Mouse (Mus musculus) liver, embryonic 13.5 days (tissue): ENCODE measurements around the gene Gfi1b. TPM values are rescaled to one million over a fixed set of nuclear protein-coding genes. Genes with fewer than 3 reads are reported as not detected.

Experiments used
- ATAC-seq: fragments of 200-750 bp; cut with Nextera tagmentation; 2 replicates; pipeline ENCODE4 v1.8.0; 2017; ENCODE audit warnings: low read depth, mild to moderate bottlenecking, moderate number of reproducible peaks, moderate library complexity
- DNase-seq: peaks from one replicate; pipeline ENCODE4 v3.0.0; 2022
- H3K27ac ChIP-seq: fragments of 300-500 bp; sonication (generic); 2 replicates; pipeline ENCODE4 v1.5.1; 2015; ENCODE audit warnings: moderate library complexity, mild to moderate bottlenecking, inconsistent platforms
- H3K27me3 ChIP-seq: fragments of 300-500 bp; sonication (generic); 2 replicates; pipeline ENCODE4 v1.6.1; 2015; ENCODE audit warnings: mild to moderate bottlenecking, inconsistent platforms
- H3K36me3 ChIP-seq: fragments of 300-500 bp; sonication (generic); 2 replicates; pipeline ENCODE4 v1.6.1; 2015; ENCODE audit warnings: mild to moderate bottlenecking, inconsistent platforms
- H3K4me1 ChIP-seq: fragments of 300-500 bp; sonication (generic); replicated peaks from 2 replicates; pipeline ENCODE4 v1.6.1; 2015; ENCODE audit warnings: inconsistent platforms
- H3K4me2 ChIP-seq: fragments of 300-500 bp; sonication (generic); 2 replicates; pipeline ENCODE4 v1.6.1; 2015; ENCODE audit warnings: inconsistent platforms, mild to moderate bottlenecking, moderate library complexity
- H3K4me3 ChIP-seq: fragments of 300-500 bp; sonication (generic); replicated peaks from 2 replicates; pipeline ENCODE4 v1.5.1; 2015; ENCODE audit warnings: mild to moderate bottlenecking, inconsistent platforms
- H3K9ac ChIP-seq: fragments of 300-500 bp; sonication (generic); 2 replicates; pipeline ENCODE4 v1.6.1; 2015; ENCODE audit warnings: mild to moderate bottlenecking, inconsistent platforms
- H3K9me3 ChIP-seq: fragments of 300-500 bp; sonication (generic); replicated peaks from 2 replicates; pipeline ENCODE4 v1.6.1; 2016; ENCODE audit warnings: inconsistent platforms
- WGBS: fragments of 180-500 bp; shearing (Covaris S2); methylation state at CpG from one replicate; pipeline ENCODE4 v1.1.7; 2015; ENCODE audit not compliant: insufficient replicate concordance; 5-methylcytosine and 5-hydroxymethylcytosine counted together
- polyA plus RNA-seq: library from polyadenylated mRNA; unstranded; fragments of >200 nt; fragmentation: Nextera tagmentation; extraction: Ambion mirVana; gene quantifications from 2 replicates; pipeline ENCODE4 v1.2.1, GENCODE M21; 2015

Gene Gfi1b
- polyA plus RNA-seq, 1 experiment from 2014 or later, result 99.2 TPM

- H3K9me3 ChIP-seq, result no peaks in the 10 kb centered on the region
- WGBS, result 15% methylated on average over 12 of the region's 12 CpGs
These were observed 22.9 kb downstream of the Gfi1b start for GRCm38 (mm10) chr2:28598692-28599568.

GRCm38 (mm10) chr2:28597733-28598547 lies 23.8 kb downstream of the Gfi1b start:
- no peaks in the 10 kb centered on the region for H3K27me3 ChIP-seq
- H3K27ac ChIP-seq, result peak overlapping the region; percentile 97
- peaks cover 98% of the 10 kb centered on the region for H3K4me1 ChIP-seq
- ATAC-seq (peak; percentile 79), DNase-seq (peak; percentile 89)
- H3K36me3 ChIP-seq, result no peaks in the 10 kb centered on the region
- H3K9me3 ChIP-seq, result no peaks in the 10 kb centered on the region
- peak overlapping the region; percentile 76 for H3K9ac ChIP-seq
- peak overlapping the region; percentile 64 for H3K4me2 ChIP-seq
- peak overlapping the region; percentile 29 for H3K4me3 ChIP-seq
- 16% methylated on average over 7 of the region's 7 CpGs for WGBS

More at GRCm38 (mm10) chr2:28598692-28599568, 22.9 kb downstream of the Gfi1b start:
- Histone ChIP-seq H3K27me3 (no peaks in the 10 kb centered on the region), H3K36me3 (no peaks in the 10 kb centered on the region), H3K4me2 (peak overlapping the region; percentile 64), H3K27ac (peak overlapping the region; percentile 97), H3K4me1 (peaks cover 97% of the 10 kb centered on the region), H3K9ac (peak overlapping the region; percentile 76), H3K4me3 (peak overlapping the region; percentile 29; the same call in 1 of the 2 replicates)
- ATAC-seq, result no peak
- peak; percentile 43 for DNase-seq

GRCm38 (mm10) chr2:28596998-28597397 lies 24.8 kb downstream of the Gfi1b start:
- peaks cover 93% of the 10 kb centered on the region for H3K4me1 ChIP-seq

GRCm38 (mm10) chr2:28596021-28596420 lies 25.8 kb downstream of the Gfi1b start:
- DNase-seq, result peak; percentile 50
- Histone ChIP-seq H3K4me2 (peak overlapping the region; percentile 5), H3K4me3 (no peak overlapping the region), H3K4me1 (peaks cover 85% of the 10 kb centered on the region), H3K36me3 (no peaks in the 10 kb centered on the region), H3K9ac (peak overlapping the region; percentile 49; the same call in 1 of the 2 replicates), H3K27me3 (0 out of 2 replicates have a peak, but pooled peaks cover 5% of the 10 kb centered on the region), H3K27ac (peak overlapping the region; percentile 97), H3K9me3 (no peaks in the 10 kb centered on the region)
- ATAC-seq, result peak; percentile 42
- WGBS, result 19% methylated on average over 7 of the region's 7 CpGs

More at GRCm38 (mm10) chr2:28596998-28597397, 24.8 kb downstream of the Gfi1b start:
- 68% methylated on average over 7 of the region's 7 CpGs for WGBS
- peak overlapping the region; percentile 64 for H3K4me2 ChIP-seq
- no peaks in the 10 kb centered on the region for H3K9me3 ChIP-seq
- H3K27ac ChIP-seq, result peak overlapping the region; percentile 97
- H3K36me3 ChIP-seq, result no peaks in the 10 kb centered on the region
- H3K4me3 ChIP-seq, result no peak overlapping the region
- peak; percentile 72 for DNase-seq
- 0 out of 2 replicates have a peak, but pooled peaks cover 3% of the 10 kb centered on the region for H3K27me3 ChIP-seq
- peak overlapping the region; percentile 76 for H3K9ac ChIP-seq
- ATAC-seq, result no peak

- H3K36me3 ChIP-seq, result no peaks in the 10 kb centered on the region
- H3K9me3 ChIP-seq, result no peaks in the 10 kb centered on the region
- no peak overlapping the region for H3K27ac ChIP-seq
- H3K27me3 ChIP-seq, result 0 out of 2 replicates have a peak, but pooled peaks cover 5% of the 10 kb centered on the region
- peaks cover 54% of the 10 kb centered on the region for H3K4me1 ChIP-seq
- peak overlapping the region; percentile 47 for H3K4me2 ChIP-seq
- H3K4me3 ChIP-seq, result 0 out of 2 replicates have a peak overlapping the region, but pooled peaks have one; percentile 5
- peak overlapping the region; percentile 46 for H3K9ac ChIP-seq
- peak; percentile 70 for DNase-seq
- WGBS, result 6% methylated on average over 15 of the region's 15 CpGs
- ATAC-seq, result no peak
These were observed 29.0 kb downstream of the Gfi1b start for GRCm38 (mm10) chr2:28592809-28593208.

- WGBS, result 28% methylated on average over 2 of the region's 2 CpGs
These were observed 30.3 kb downstream of the Gfi1b start for GRCm38 (mm10) chr2:28591479-28591878.

GRCm38 (mm10) chr2:28588574-28588973 lies 33.2 kb downstream of the Gfi1b start:
- 26% methylated on average over 1 of the region's 1 CpGs for WGBS
- DNase-seq, result no peak

More at GRCm38 (mm10) chr2:28591479-28591878, 30.3 kb downstream of the Gfi1b start:
- Histone ChIP-seq H3K9ac (no peak overlapping the region), H3K4me2 (no peak overlapping the region), H3K27ac (no peak overlapping the region), H3K36me3 (no peaks in the 10 kb centered on the region), H3K9me3 (no peaks in the 10 kb centered on the region), H3K4me1 (peaks cover 46% of the 10 kb centered on the region), H3K27me3 (0 out of 2 replicates have a peak, but pooled peaks cover 5% of the 10 kb centered on the region), H3K4me3 (no peak overlapping the region)
- no peak for ATAC-seq
- DNase-seq, result no peak

GRCm38 (mm10) chr2:28585730-28586129 lies 36.1 kb downstream of the Gfi1b start:
- Histone ChIP-seq H3K4me1 (peaks cover 37% of the 10 kb centered on the region), H3K27me3 (no peaks in the 10 kb centered on the region), H3K36me3 (0 out of 2 replicates have a peak, but pooled peaks cover 6% of the 10 kb centered on the region), H3K27ac (peak overlapping the region; percentile 27; the same call in 1 of the 2 replicates), H3K9me3 (no peaks in the 10 kb centered on the region), H3K9ac (no peak overlapping the region), H3K4me3 (no peak overlapping the region), H3K4me2 (no peak overlapping the region)
- 34% methylated on average over 2 of the region's 2 CpGs for WGBS
- DNase-seq (no peak), ATAC-seq (no peak)

More at GRCm38 (mm10) chr2:28588574-28588973, 33.2 kb downstream of the Gfi1b start:
- Histone ChIP-seq H3K27me3 (0 out of 2 replicates have a peak, but pooled peaks cover 5% of the 10 kb centered on the region), H3K4me1 (peaks cover 27% of the 10 kb centered on the region), H3K9ac (no peak overlapping the region), H3K27ac (no peak overlapping the region), H3K36me3 (no peaks in the 10 kb centered on the region), H3K9me3 (no peaks in the 10 kb centered on the region), H3K4me2 (no peak overlapping the region), H3K4me3 (no peak overlapping the region)
- ATAC-seq, result no peak

- ATAC-seq (no peak), DNase-seq (peak; percentile 69)
- Histone ChIP-seq H3K9ac (no peak overlapping the region), H3K4me2 (no peak overlapping the region), H3K27ac (no peak overlapping the region), H3K27me3 (no peaks in the 10 kb centered on the region), H3K36me3 (0 out of 2 replicates have a peak, but pooled peaks cover 10% of the 10 kb centered on the region), H3K9me3 (no peaks in the 10 kb centered on the region), H3K4me3 (no peak overlapping the region), H3K4me1 (peaks cover 37% of the 10 kb centered on the region)
- 19% methylated on average over 6 of the region's 6 CpGs for WGBS
These were observed 36.7 kb downstream of the Gfi1b start for GRCm38 (mm10) chr2:28585043-28585571.

- ATAC-seq, result no peak
- WGBS, result 67% methylated on average over 9 of the region's 9 CpGs
- H3K9me3 ChIP-seq, result no peaks in the 10 kb centered on the region
- peak within 1 kb of the TSS; percentile 80 for H3K4me3 ChIP-seq
- DNase-seq, result no peak
- peak within 1 kb of the TSS; percentile 77 for H3K4me2 ChIP-seq
- peaks cover 37% of the 10 kb centered on the region for H3K4me1 ChIP-seq
- H3K36me3 ChIP-seq, result peaks cover 24% of the 10 kb centered on the region
- H3K27ac ChIP-seq, result peak within 1 kb of the TSS; percentile 80
- H3K9ac ChIP-seq, result peak within 1 kb of the TSS; percentile 76
- no peaks in the 10 kb centered on the region for H3K27me3 ChIP-seq
These were observed 38.1 kb downstream of the Gfi1b start, which contains the start of gene Gtf3c5 for GRCm38 (mm10) chr2:28583651-28584050. Gene Gtf3c5, minus strand, starts transcription at chr2:28583751.
